Mouse (Mus musculus) E14TG2a.4 (cell line): ENCODE data around the gene Psg22.

Experiments
- CTCF ChIP-seq: conservative IDR thresholded peaks from 2 replicates; pipeline ENCODE4 v1.5.1; 2014; ENCODE audit warnings: low read length
- NANOG ChIP-seq: IDR thresholded peaks from 2 replicates; pipeline ENCODE4 v1.6.1; 2014; ENCODE audit warnings: borderline replicate concordance, low read length, mixed read lengths
- POU5F1 ChIP-seq: IDR thresholded peaks from 2 replicates; pipeline ENCODE4 v1.6.1; 2014; ENCODE audit warnings: low read length, borderline replicate concordance

DNA sequence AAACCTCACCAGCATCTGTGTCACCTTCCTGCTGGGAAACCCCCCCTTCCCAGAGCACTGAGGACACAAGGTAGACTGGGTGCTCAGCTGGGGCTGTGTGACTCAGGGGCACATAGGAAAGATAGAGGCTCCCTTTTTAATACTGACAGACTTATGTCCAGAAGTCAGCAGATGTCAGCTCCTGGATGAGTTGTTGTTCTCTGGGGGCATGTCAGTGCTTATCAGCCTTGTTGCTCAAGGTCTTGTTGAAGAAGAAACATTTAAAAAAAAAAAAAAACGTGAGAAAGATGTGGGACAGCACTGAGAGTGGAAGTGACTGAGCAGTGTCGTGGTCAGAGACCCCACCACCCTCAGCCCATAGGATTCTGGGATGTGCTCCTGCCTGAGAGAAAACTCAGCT, at the start of gene Psg22:
- TF ChIP-seq CTCF (no peak), NANOG (no peak), POU5F1 (no peak)
